Mouse (Mus musculus) heart, postnatal 14 days (tissue): ENCODE results near the gene Thsd7a. TPM values are rescaled to one million over a fixed set of nuclear protein-coding genes. Genes with fewer than 3 reads are reported as not detected.

Experiments used
- DNase-seq, 2 experiments: peaks; one replicate each; pipeline ENCODE4 v3.0.0; 2021 to 2022
- intact Hi-C: fragments of 180-260 bp; cut with DNase I; formaldehyde crosslinking; loops from one replicate; pipeline ENCODE4 v1.15.1; 2025
- total RNA-seq, 2 experiments: library from RNA; stranded (reverse); gene quantifications; 2 replicates each; pipeline ENCODE4 v1.2.3; 2021

Thsd7a gene
- total RNA-seq, 2 experiments from 2014 or later = 10.7 to 14.6 TPM

GRCm38 (mm10) chr6:12416976-12417375, 332.2 kb downstream of the Thsd7a start:
- intact Hi-C loops = no loop called here
- DNase-seq = no peak

GRCm38 (mm10) chr6:12404441-12404840, 344.8 kb downstream of the Thsd7a start:
- intact Hi-C loops = no loop called here
- no peak for DNase-seq

GRCm38 (mm10) chr6:12402996-12403395, 346.2 kb downstream of the Thsd7a start:
- DNase-seq = no peak

GRCm38 (mm10) chr6:12397776-12398522, 351.3 kb downstream of the Thsd7a start:
- intact Hi-C loops = no loop called here
- DNase-seq = no peak

More at GRCm38 (mm10) chr6:12402996-12403395, 346.2 kb downstream of the Thsd7a start:
- intact Hi-C loops = no loop called here

GRCm38 (mm10) chr6:12393574-12394380, 355.4 kb downstream of the Thsd7a start:
- DNase-seq = no peak
- intact Hi-C loops = no loop called here

- no peak for DNase-seq
- intact Hi-C loops = no loop called here
Observed at GRCm38 (mm10) chr6:12386731-12387130, 362.5 kb downstream of the Thsd7a start.

- no peak for DNase-seq
- intact Hi-C loops = no loop called here
Observed at GRCm38 (mm10) chr6:12385591-12385990, 363.6 kb downstream of the Thsd7a start.

GRCm38 (mm10) chr6:12381136-12381778, 368.0 kb downstream of the Thsd7a start:
- intact Hi-C loops = no loop called here
- DNase-seq = peak; percentile 64 to 77

- intact Hi-C loops = no loop called here
Observed at GRCm38 (mm10) chr6:12380717-12381116, 368.5 kb downstream of the Thsd7a start.

GRCm38 (mm10) chr6:12358737-12359136, 390.5 kb downstream of the Thsd7a start:
- no peak for DNase-seq
- intact Hi-C loops = no loop called here

More at GRCm38 (mm10) chr6:12380717-12381116, 368.5 kb downstream of the Thsd7a start:
- DNase-seq = no peak

- intact Hi-C loops = no loop called here
- DNase-seq = no peak
Observed at GRCm38 (mm10) chr6:12353573-12353972, 395.6 kb downstream of the Thsd7a start.

- DNase-seq = no peak
- intact Hi-C loops = no loop called here
Observed at GRCm38 (mm10) chr6:12352165-12352719, 397.0 kb downstream of the Thsd7a start.

GRCm38 (mm10) chr6:12350753-12351152, 398.5 kb downstream of the Thsd7a start:
- intact Hi-C loops = loop anchor here (2.0 kb wide), 2 partner anchors 398 to 800 kb away; partner anchors contain the start of gene Thsd7a
- peak in 1 of 2 experiments; percentile 10 for DNase-seq

GRCm38 (mm10) chr6:12349105-12349759, 400.0 kb downstream of the Thsd7a start:
- intact Hi-C loops = no loop called here
- DNase-seq = no peak

GRCm38 (mm10) chr6:12348667-12349066, 400.5 kb downstream of the Thsd7a start:
- intact Hi-C loops = no loop called here
- DNase-seq = no peak

GRCm38 (mm10) chr6:12336590-12337584, 412.3 kb downstream of the Thsd7a start:
- intact Hi-C loops = loop anchor here (10.0 kb wide), 1 partner anchor 938 kb away; no protein-coding TSS in a partner anchor
- no peak for DNase-seq

GRCm38 (mm10) chr6:12315070-12315909, 433.9 kb downstream of the Thsd7a start:
- intact Hi-C loops = loop anchor here (5.0 to 10.0 kb wide), 2 partner anchors 837 to 970 kb away; no protein-coding TSS in a partner anchor
- peak in 1 of 2 experiments; percentile 4 for DNase-seq

- DNase-seq = no peak
- intact Hi-C loops = no loop called here
Observed at GRCm38 (mm10) chr6:12307502-12307901, 441.7 kb downstream of the Thsd7a start.
